Mouse (Mus musculus) neural tube, embryonic 12.5 days (tissue): ENCODE measurements around the gene Ifnar2. TPM values are rescaled to one million over a fixed set of nuclear protein-coding genes. Genes with fewer than 3 reads are reported as not detected.

ENCODE experiments used
- ATAC-seq: fragments of 200-750 bp; cut with Nextera tagmentation; 2 replicates; pipeline ENCODE4 v1.8.0; 2017; ENCODE audit warnings: low read depth, mild to moderate bottlenecking, moderate TSS enrichment, moderate library complexity; ENCODE audit not compliant: low FRiP score
- H3K27ac ChIP-seq: fragments of 300-500 bp; sonication (generic); 2 replicates; pipeline ENCODE4 v1.5.1; 2016
- H3K27me3 ChIP-seq: fragments of 300-500 bp; sonication (generic); replicated peaks from 2 replicates; pipeline ENCODE4 v1.6.1; 2016; ENCODE audit warnings: mild to moderate bottlenecking
- H3K36me3 ChIP-seq: fragments of 300-500 bp; sonication (generic); 2 replicates; pipeline ENCODE4 v1.6.1; 2016; ENCODE audit warnings: mild to moderate bottlenecking
- H3K4me1 ChIP-seq: fragments of 300-500 bp; sonication (generic); 2 replicates; pipeline ENCODE4 v1.6.1; 2016
- H3K4me2 ChIP-seq: fragments of 300-500 bp; sonication (generic); replicated peaks from 2 replicates; pipeline ENCODE4 v1.6.1; 2016; ENCODE audit warnings: mild to moderate bottlenecking
- H3K4me3 ChIP-seq: fragments of 300-500 bp; sonication (generic); 2 replicates; pipeline ENCODE4 v1.5.1; 2016
- H3K9ac ChIP-seq: fragments of 300-500 bp; sonication (generic); 2 replicates; pipeline ENCODE4 v1.6.1; 2016; ENCODE audit warnings: mild to moderate bottlenecking
- H3K9me3 ChIP-seq: fragments of 300-500 bp; sonication (generic); 2 replicates; pipeline ENCODE4 v1.6.1; 2016; ENCODE audit warnings: mild to moderate bottlenecking
- WGBS: fragments of 180-500 bp; shearing (Covaris S2); methylation state at CpG from one replicate; pipeline ENCODE4 v1.1.7; 2016; 5-methylcytosine and 5-hydroxymethylcytosine counted together
- polyA plus RNA-seq: library from polyadenylated mRNA; unstranded; fragments of >200 nt; fragmentation: Nextera tagmentation; extraction: Ambion mirVana; gene quantifications from 2 replicates; pipeline ENCODE4 v1.2.1, GENCODE M21; 2016

The Ifnar2 gene
- polyA plus RNA-seq, 1 experiment from 2014 or later, result 35.4 TPM

DNA sequence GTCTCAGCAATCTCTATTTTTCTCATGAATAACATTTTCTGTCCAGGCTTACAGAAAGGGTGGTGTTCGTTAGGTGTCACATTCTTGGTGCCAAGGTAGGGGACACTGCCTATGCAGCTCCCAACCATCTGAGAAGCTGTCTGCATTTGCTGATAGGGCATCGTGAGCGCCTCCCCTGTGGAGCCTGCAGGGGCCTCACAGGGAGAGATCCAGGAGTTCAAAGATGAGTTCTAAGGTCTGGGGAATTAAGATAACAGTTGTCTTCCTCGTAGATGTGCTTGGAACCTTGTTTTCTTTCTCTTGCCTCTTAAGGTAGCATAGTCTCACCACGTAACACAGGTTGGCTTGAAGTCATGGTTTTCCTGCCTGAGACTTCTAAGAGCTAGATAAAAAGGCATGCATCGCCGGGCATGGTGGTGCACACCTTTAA is 69.2 kb downstream of the Ifnar2 start:
- Histone ChIP-seq H3K27ac (no peak overlapping the region), H3K4me2 (no peak overlapping the region), H3K9ac (no peak overlapping the region), H3K4me1 (no peaks in the 10 kb centered on the region), H3K4me3 (no peak overlapping the region), H3K27me3 (no peaks in the 10 kb centered on the region), H3K9me3 (no peaks in the 10 kb centered on the region), H3K36me3 (no peaks in the 10 kb centered on the region)
- ATAC-seq, result no peak
- WGBS, result 84% methylated on average over 7 of the region's 7 CpGs

DNA sequence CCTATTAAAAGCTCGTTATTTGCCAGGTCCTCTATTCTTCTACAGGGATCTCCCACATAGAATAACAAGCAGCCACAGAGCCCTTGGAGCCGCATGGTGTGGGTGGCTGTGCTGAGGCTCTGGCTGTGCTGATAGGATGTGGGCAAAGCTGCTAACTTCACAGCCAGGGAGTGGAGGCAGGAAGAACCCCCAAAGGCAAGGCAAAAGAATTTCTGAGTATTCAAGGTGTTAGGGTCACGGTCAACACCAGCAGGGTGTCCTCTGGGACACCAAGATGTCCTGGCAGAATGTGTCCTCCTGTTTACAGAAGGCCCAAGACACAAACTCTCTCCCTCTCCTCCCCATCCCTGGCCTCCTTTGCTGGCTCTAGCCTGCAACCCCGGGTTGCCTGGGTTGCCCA is 69.9 kb downstream of the Ifnar2 start:
- ATAC-seq, result no peak
- Histone ChIP-seq H3K9me3 (no peaks in the 10 kb centered on the region), H3K27ac (no peak overlapping the region), H3K27me3 (no peaks in the 10 kb centered on the region), H3K36me3 (no peaks in the 10 kb centered on the region), H3K9ac (no peak overlapping the region), H3K4me2 (no peak overlapping the region), H3K4me1 (no peaks in the 10 kb centered on the region), H3K4me3 (no peak overlapping the region)
- WGBS, result 75% methylated on average over 4 of the region's 4 CpGs

DNA sequence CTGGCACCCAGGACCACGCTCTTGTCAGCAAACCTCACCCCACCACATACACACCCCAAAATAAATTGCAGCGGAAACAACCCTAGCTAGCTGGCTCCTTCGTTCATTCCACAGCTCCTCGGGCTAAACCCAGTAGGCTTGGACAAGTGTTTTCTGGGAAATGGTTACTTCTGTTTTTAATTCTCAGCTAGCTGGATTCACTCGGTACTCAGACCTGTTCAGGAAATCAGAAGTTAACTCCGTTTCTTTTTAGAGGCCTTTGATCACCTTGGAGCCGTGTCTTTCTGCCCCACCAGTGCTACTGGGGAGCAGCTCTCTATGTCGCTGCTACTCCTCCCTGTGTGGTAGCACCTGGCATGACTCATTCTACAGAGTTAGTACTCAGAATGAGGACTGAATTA is 70.6 kb downstream of the Ifnar2 start:
- no peaks in the 10 kb centered on the region for H3K9me3 ChIP-seq
- no peak overlapping the region for H3K4me2 ChIP-seq
- WGBS, result 87% methylated on average over 8 of the region's 8 CpGs
- no peak overlapping the region for H3K27ac ChIP-seq
- no peak for ATAC-seq
- no peak overlapping the region for H3K4me3 ChIP-seq
- no peaks in the 10 kb centered on the region for H3K36me3 ChIP-seq
- no peak overlapping the region for H3K9ac ChIP-seq
- no peaks in the 10 kb centered on the region for H3K4me1 ChIP-seq
- H3K27me3 ChIP-seq, result no peaks in the 10 kb centered on the region

DNA sequence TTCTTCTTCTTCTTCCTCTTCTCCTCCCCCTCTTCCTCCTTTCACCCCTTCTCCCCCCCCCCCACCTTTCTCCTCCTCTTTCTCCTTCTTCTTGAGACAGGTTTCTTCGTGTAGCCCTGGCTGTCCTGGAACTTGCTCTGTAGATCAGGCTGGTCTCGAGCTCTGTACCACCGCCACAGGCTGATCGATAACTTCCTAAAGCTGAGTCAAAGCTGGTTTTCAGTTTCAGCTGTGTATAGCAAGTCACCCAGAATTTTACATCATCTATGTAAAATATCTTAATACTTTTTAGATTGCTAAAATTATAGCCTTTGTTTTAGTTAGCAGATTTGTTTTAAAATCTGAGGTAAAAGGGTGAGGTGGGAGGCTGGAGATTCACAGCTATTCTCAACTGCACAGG is 72.3 kb downstream of the Ifnar2 start:
- Histone ChIP-seq H3K27ac (no peak overlapping the region), H3K9ac (no peak overlapping the region), H3K36me3 (no peaks in the 10 kb centered on the region), H3K9me3 (no peaks in the 10 kb centered on the region), H3K4me2 (no peak overlapping the region), H3K4me1 (no peaks in the 10 kb centered on the region), H3K27me3 (no peaks in the 10 kb centered on the region), H3K4me3 (no peak overlapping the region)
- no peak for ATAC-seq
- 82% methylated on average over 4 of the region's 4 CpGs for WGBS

DNA sequence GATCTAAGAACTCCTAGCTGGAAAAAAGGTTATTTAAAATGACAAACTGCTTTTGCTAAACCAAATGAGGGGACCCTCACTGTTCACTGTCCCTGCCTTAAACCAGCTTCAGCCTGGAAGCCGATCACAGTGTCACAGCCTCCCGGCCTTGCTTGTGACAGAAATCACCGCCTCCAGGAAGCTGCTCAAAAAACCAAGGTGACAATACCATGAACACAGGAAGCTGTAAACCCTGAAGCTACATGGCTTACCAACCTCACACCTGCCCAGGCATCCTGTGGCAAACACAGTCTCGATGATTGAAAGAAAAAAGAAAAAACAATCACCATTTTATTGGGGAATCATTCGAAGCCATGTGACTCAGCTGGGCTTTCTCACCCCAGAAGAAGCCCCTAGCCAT is 73.0 kb downstream of the Ifnar2 start:
- Histone ChIP-seq H3K27ac (no peak overlapping the region), H3K9me3 (no peaks in the 10 kb centered on the region), H3K9ac (no peak overlapping the region), H3K4me1 (no peaks in the 10 kb centered on the region), H3K27me3 (no peaks in the 10 kb centered on the region), H3K4me3 (no peak overlapping the region), H3K4me2 (no peak overlapping the region), H3K36me3 (no peaks in the 10 kb centered on the region)
- WGBS, result 78% methylated on average over 5 of the region's 5 CpGs
- ATAC-seq, result no peak

DNA sequence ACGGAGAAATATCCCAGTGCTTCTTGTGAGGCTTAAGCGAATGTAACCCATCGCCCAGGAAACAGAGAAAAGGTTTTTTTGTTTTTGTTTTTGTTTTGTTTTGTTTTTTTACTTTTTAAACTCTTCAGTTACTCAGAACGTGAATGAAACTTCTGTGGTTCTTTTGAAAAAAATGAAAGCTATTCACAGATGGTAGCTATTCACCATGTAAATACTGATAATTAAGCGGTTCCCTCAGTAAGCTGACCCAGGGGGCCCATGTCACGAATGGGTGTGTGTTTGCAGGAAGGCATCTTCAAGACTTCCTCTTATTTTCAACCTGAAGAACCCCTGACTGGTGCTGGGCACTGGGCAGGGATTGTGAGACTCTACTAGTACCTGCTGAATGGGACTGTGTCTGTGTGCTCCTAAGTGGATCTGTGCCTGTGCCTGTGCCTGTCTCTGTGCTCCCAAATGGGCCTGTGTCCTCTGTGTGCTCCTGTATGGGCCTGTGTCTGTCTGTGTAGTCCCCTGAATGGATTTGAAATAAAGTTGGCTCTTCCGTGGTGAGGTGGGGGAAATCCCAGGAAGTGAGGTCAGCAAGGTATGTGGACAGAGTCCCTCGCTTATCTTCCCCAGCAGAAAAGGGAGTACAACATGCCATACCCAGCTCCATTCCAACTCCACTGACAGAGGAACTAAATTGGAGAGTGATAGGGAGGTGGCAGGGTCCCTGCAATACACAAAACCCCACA is 74.4 kb downstream of the Ifnar2 start:
- Histone ChIP-seq H3K36me3 (no peaks in the 10 kb centered on the region), H3K4me1 (no peaks in the 10 kb centered on the region), H3K27me3 (no peaks in the 10 kb centered on the region), H3K9me3 (no peaks in the 10 kb centered on the region), H3K9ac (no peak overlapping the region), H3K27ac (no peak overlapping the region), H3K4me3 (no peak overlapping the region), H3K4me2 (no peak overlapping the region)
- WGBS, result 82% methylated on average over 8 of the region's 8 CpGs
- ATAC-seq, result no peak

DNA sequence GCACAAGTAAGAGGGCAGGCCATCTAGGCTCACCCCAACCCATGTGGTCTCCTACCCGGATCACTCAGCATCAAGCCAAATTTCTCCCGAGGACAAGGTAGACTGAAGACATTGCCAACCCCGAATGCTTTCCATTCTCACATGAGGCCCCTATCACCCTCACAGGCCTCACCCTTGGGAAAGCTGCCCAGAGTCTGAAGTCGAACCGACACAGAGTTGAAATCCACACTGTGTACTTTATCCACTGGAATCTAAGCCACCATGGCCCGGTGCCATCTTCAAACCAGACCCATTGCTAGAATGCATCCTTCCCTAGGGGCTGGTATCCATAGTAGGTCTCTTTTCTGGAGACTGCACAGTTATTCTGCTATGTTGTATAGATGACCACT is 74.9 kb downstream of the Ifnar2 start:
- 90% methylated on average over 6 of the region's 6 CpGs for WGBS
- Histone ChIP-seq H3K9ac (no peak overlapping the region), H3K4me2 (no peak overlapping the region), H3K36me3 (no peaks in the 10 kb centered on the region), H3K9me3 (no peaks in the 10 kb centered on the region), H3K4me3 (no peak overlapping the region), H3K4me1 (no peaks in the 10 kb centered on the region), H3K27me3 (no peaks in the 10 kb centered on the region), H3K27ac (no peak overlapping the region)
- ATAC-seq, result no peak

DNA sequence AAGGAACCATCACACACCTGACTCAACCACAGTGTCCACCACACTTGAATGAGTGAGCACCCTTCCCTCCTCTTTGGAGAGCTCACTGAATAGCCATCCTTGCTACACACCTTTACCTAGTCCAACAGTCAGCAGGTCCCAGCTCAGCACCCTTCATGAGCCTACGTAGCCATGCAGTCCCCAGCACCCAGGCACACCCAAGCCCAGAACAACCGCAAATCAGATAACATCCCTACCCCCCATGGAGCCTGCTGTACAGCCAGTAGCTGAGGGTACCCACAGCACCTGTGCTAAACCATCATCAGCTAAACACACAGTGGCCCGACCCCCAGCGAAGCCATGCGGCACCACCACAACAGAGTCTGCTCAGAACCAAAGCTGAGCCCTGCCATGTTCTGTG is 75.5 kb downstream of the Ifnar2 start:
- H3K9me3 ChIP-seq, result no peaks in the 10 kb centered on the region
- no peaks in the 10 kb centered on the region for H3K27me3 ChIP-seq
- no peak overlapping the region for H3K4me3 ChIP-seq
- no peaks in the 10 kb centered on the region for H3K4me1 ChIP-seq
- ATAC-seq, result no peak
- 97% methylated on average over 5 of the region's 5 CpGs for WGBS
- H3K4me2 ChIP-seq, result no peak overlapping the region
- no peaks in the 10 kb centered on the region for H3K36me3 ChIP-seq
- no peak overlapping the region for H3K27ac ChIP-seq
- H3K9ac ChIP-seq, result no peak overlapping the region

DNA sequence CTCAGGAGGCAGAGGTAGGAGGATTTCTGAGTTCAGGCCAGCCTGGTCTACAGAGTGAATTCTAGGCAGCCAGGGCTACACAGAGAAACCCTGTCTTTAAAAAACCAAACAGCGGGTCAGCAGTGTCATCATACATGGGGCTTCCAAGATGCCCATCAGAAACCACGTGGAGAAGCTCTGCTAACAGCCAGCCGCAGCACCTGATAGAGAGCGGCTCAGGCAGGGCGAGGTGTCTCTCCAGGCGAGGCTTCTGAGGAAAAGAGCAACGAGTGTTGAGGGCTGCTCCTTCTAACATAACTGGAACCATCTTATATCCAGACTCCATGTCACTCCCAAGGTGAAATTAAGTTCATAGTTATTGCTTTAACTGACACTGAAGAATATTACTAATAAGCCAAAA is 76.3 kb downstream of the Ifnar2 start:
- Histone ChIP-seq H3K27ac (no peak overlapping the region), H3K4me3 (no peak overlapping the region), H3K9me3 (no peaks in the 10 kb centered on the region), H3K27me3 (no peaks in the 10 kb centered on the region), H3K36me3 (no peaks in the 10 kb centered on the region), H3K4me1 (no peaks in the 10 kb centered on the region), H3K9ac (no peak overlapping the region), H3K4me2 (no peak overlapping the region)
- 80% methylated on average over 7 of the region's 7 CpGs for WGBS
- ATAC-seq, result no peak

DNA sequence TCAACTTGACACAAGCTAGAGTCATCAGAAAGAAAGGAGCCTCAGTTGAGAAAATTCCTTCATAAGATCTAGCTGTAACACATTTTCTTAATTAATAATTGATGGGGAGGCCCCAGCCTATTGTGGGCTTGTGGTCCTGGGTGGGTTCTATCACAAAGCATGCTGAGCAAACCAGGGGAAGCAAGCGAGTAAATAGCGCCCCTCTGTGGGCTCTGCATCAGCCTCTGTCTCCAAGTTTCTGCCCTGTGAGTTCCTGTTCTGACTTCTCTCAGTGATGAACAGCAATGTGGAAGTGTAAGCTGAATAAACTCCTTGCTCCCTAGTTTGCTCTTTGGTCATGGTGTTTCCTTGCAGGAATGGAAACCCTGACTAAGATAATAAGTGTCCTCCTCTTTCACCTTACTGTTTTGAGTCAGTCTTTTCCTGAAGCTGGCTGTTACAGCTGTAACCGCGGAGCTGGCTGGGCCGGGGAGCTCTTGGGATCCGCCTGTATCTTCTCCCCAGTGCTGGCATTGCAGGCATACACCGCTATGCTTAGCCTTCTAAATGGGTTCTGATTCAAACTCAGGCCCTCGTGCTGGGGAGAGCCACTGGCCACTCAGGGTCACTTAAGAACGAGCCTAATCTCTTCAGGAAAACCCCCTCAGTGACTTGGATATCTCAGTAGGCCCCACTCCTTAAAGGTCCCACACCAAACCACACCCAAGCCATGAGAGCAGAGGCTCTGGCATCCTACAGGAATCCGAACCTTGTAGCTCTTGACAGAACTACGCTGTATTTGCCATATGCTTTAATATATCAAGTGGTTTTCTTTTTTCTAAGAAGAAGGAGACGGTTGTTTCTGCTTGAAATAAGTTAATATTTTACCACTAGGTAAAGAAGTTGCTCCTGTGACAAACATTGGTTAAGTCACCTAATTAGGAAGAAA is 77.8 kb downstream of the Ifnar2 start:
- H3K27ac ChIP-seq, result no peak overlapping the region
- H3K4me3 ChIP-seq, result no peak overlapping the region
- no peak overlapping the region for H3K9ac ChIP-seq
- H3K4me1 ChIP-seq, result no peaks in the 10 kb centered on the region
- H3K4me2 ChIP-seq, result no peak overlapping the region
- 85% methylated on average over 12 of the region's 12 CpGs for WGBS
- H3K9me3 ChIP-seq, result no peaks in the 10 kb centered on the region
- H3K36me3 ChIP-seq, result no peaks in the 10 kb centered on the region
- ATAC-seq, result no peak
- H3K27me3 ChIP-seq, result no peaks in the 10 kb centered on the region

DNA sequence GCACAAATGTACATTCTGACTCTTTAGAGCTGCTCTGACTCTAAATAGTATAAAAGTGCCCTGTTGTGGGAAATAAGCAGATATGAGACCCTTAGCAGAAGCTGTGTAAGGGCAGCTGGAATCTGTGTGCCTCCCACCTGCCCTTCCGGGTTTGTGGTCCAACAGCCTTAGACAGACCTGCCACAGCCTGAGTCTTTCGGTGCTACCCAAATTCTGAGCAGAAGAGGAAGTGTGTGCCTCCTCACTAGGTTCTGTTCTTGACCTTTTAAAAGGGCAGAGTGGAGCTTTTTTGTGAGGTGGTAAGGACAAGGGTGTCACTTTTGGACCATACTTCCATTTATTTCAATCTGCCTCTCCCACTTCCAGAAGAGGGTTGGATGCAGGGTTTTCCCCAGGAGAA is 79.4 kb downstream of the Ifnar2 start:
- Histone ChIP-seq H3K4me1 (no peaks in the 10 kb centered on the region), H3K4me2 (no peak overlapping the region), H3K9me3 (no peaks in the 10 kb centered on the region), H3K4me3 (no peak overlapping the region), H3K36me3 (no peaks in the 10 kb centered on the region), H3K27me3 (no peaks in the 10 kb centered on the region), H3K9ac (no peak overlapping the region), H3K27ac (no peak overlapping the region)
- WGBS, result 89% methylated on average over 2 of the region's 2 CpGs
- ATAC-seq, result no peak

DNA sequence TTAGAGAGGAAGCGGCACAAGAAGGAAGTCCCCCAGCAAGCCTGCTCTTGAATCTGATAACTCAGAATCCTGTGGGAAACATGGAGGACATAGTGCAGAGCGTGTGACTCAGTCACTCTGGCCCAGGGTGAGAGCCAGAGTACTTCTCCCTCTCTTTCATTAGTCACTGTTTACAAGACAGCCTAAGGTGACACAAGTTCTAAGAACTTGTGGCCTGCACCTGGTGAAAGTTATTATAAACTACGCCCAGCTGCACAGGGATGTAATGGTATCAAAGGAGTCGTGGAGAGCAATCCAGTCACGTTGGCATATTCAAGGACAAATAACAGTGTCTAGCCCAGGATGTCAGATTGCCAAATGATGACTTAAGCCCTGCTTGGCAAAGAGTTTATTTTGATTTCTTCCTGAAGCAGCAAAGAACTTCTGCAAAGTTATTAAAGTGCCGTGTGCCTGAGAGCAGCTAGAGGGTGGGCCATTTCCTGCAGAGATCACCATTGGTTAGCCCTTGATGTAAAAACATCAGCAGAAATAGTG is 79.8 kb downstream of the Ifnar2 start:
- no peaks in the 10 kb centered on the region for H3K27me3 ChIP-seq
- no peak overlapping the region for H3K4me3 ChIP-seq
- no peaks in the 10 kb centered on the region for H3K9me3 ChIP-seq
- H3K4me2 ChIP-seq, result no peak overlapping the region
- no peaks in the 10 kb centered on the region for H3K36me3 ChIP-seq
- no peak overlapping the region for H3K9ac ChIP-seq
- WGBS, result 75% methylated on average over 6 of the region's 6 CpGs
- no peak for ATAC-seq
- H3K27ac ChIP-seq, result no peak overlapping the region
- no peaks in the 10 kb centered on the region for H3K4me1 ChIP-seq
